Mouse (Mus musculus): ENCODE results near the gene Dnajc2. TPM values are rescaled to one million over a fixed set of nuclear protein-coding genes. Genes with fewer than 3 reads are reported as not detected.

Dnajc2 gene
- total and polyA plus RNA-seq, 3 experiments, result 4.9 to 21.5 (median 20.9) TPM

- no peak overlapping the region for H3K27ac ChIP-seq
- H3K4me3 ChIP-seq, result no peak overlapping the region
- no peak for TF ChIP-seq POLR2A (IDR thresholded peaks at IDR 0.05; ENCODE audit: insufficient read depth, low read depth, low read length)
- TF ChIP-seq EP300 (IDR thresholded peaks at IDR 0.05; ENCODE audit: insufficient read depth, low read depth, low read length), result no peak
- TF ChIP-seq CTCF (IDR thresholded peaks at IDR 0.05), result no peak
- H3K4me1 ChIP-seq (ENCODE audit: control insufficient read depth, insufficient read depth, low read length), result peaks cover 5% of the 10 kb centered on the region
- no peak overlapping the region for H3K9ac ChIP-seq (ENCODE audit: low read depth, low read length)
- intact Hi-C loops (cut with DNase I), result no loop called here
- DNase-seq, result no peak
- no peaks in the 10 kb centered on the region for H3K79me2 ChIP-seq (replicated peaks; ENCODE audit: control insufficient read depth, insufficient read depth, low read length)
- WGBS, result 77% methylated on average over 13 of the region's 13 CpGs
- no peaks in the 10 kb centered on the region; the same call in 1 of the 2 replicates for H3K36me3 ChIP-seq (ENCODE audit: control insufficient read depth, insufficient read depth, low read length)
- H3K27me3 ChIP-seq (ENCODE audit: control insufficient read depth, insufficient read depth, low read length), result no peaks in the 10 kb centered on the region
These were observed 45.2 kb downstream of the Dnajc2 start for GRCm38 (mm10) chr5:21739881-21740280.

- Histone ChIP-seq H3K27me3 (ENCODE audit: control insufficient read depth, insufficient read depth, low read length) (no peaks in the 10 kb centered on the region), H3K79me2 (replicated peaks; ENCODE audit: control insufficient read depth, insufficient read depth, low read length) (no peaks in the 10 kb centered on the region), H3K4me1 (ENCODE audit: control insufficient read depth, insufficient read depth, low read length) (peaks cover 5% of the 10 kb centered on the region), H3K4me3 (no peak overlapping the region), H3K27ac (no peak overlapping the region), H3K9ac (ENCODE audit: low read depth, low read length) (no peak overlapping the region), H3K36me3 (ENCODE audit: control insufficient read depth, insufficient read depth, low read length) (no peaks in the 10 kb centered on the region; the same call in 1 of the 2 replicates)
- TF ChIP-seq POLR2A (IDR thresholded peaks at IDR 0.05; ENCODE audit: insufficient read depth, low read depth, low read length), result no peak
- TF ChIP-seq CTCF (IDR thresholded peaks at IDR 0.05), result no peak
- no peak for TF ChIP-seq EP300 (IDR thresholded peaks at IDR 0.05; ENCODE audit: insufficient read depth, low read depth, low read length)
- no peak for DNase-seq
- intact Hi-C loops (cut with DNase I), result no loop called here
- 78% methylated on average over 11 of the region's 11 CpGs for WGBS
These were observed 45.9 kb downstream of the Dnajc2 start for GRCm38 (mm10) chr5:21739120-21739519.

DNA sequence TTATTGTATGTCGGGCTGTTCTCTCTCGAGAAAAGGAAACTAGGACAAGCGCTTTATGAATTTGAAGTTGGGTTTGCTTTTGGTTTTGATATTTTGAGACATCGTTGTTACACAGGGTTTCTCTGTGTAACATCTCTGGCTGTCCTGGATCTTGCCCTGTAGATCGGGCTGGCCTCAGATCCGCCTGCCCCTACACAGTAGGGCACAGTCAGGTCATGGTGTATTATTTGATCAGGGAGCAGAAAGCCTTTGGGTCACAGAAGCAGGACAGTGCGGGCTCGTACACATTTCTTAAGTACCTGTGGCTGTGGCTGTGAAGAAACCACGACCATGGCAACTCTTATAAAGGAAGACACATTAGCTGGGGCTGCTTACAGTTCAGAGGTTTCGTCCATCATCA is 47.4 kb downstream of the Dnajc2 start:
- intact Hi-C loops (cut with DNase I), result loop anchor here (1.0 kb wide), 2 partner anchors 36 to 48 kb away; partner anchors contain the start of genes Dnajc2, Napepld and Psmc2
- peak overlapping the region; percentile 52 for H3K9ac ChIP-seq (ENCODE audit: low read depth, low read length)
- no peaks in the 10 kb centered on the region for H3K27me3 ChIP-seq (ENCODE audit: control insufficient read depth, insufficient read depth, low read length)
- TF ChIP-seq POLR2A (IDR thresholded peaks at IDR 0.05; ENCODE audit: insufficient read depth, low read depth, low read length) (no peak), CTCF (IDR thresholded peaks at IDR 0.05) (no peak), EP300 (IDR thresholded peaks at IDR 0.05; ENCODE audit: insufficient read depth, low read depth, low read length) (no peak)
- H3K4me3 ChIP-seq, result peak overlapping the region; percentile 85
- H3K4me1 ChIP-seq (ENCODE audit: control insufficient read depth, insufficient read depth, low read length), result peaks cover 5% of the 10 kb centered on the region
- WGBS, result 13% methylated on average over 10 of the region's 10 CpGs
- no peaks in the 10 kb centered on the region; the same call in 1 of the 2 replicates for H3K36me3 ChIP-seq (ENCODE audit: control insufficient read depth, insufficient read depth, low read length)
- no peaks in the 10 kb centered on the region for H3K79me2 ChIP-seq (replicated peaks; ENCODE audit: control insufficient read depth, insufficient read depth, low read length)
- no peak overlapping the region for H3K27ac ChIP-seq
- DNase-seq, result no peak

- peak; percentile 57 for TF ChIP-seq POLR2A (IDR thresholded peaks at IDR 0.05; ENCODE audit: insufficient read depth, low read depth, low read length)
- TF ChIP-seq EP300 (IDR thresholded peaks at IDR 0.05; ENCODE audit: insufficient read depth, low read depth, low read length), result peak; percentile 67; the same call in 1 of the 2 replicates
- TF ChIP-seq CTCF (IDR thresholded peaks at IDR 0.05), result no peak; the same call in 1 of the 2 replicates
- Histone ChIP-seq H3K9ac (ENCODE audit: low read depth, low read length) (peak within 1 kb of the TSS; percentile 83), H3K27ac (peak within 1 kb of the TSS; percentile 90), H3K36me3 (ENCODE audit: control insufficient read depth, insufficient read depth, low read length) (no peaks in the 10 kb centered on the region; the same call in 1 of the 2 replicates), H3K27me3 (ENCODE audit: control insufficient read depth, insufficient read depth, low read length) (no peaks in the 10 kb centered on the region), H3K79me2 (replicated peaks; ENCODE audit: control insufficient read depth, insufficient read depth, low read length) (no peaks in the 10 kb centered on the region), H3K4me1 (ENCODE audit: control insufficient read depth, insufficient read depth, low read length) (peaks cover 5% of the 10 kb centered on the region), H3K4me3 (peak within 1 kb of the TSS; percentile 85)
- DNase-seq, result peak; percentile 88 to 89
- under 1% methylated on average over 42 of the region's 42 CpGs for WGBS
- intact Hi-C loops (cut with DNase I), result loop anchor here (1.0 kb wide), 2 partner anchors 36 to 48 kb away; partner anchors contain the start of genes Dnajc2, Napepld and Psmc2
These were observed 48.0 kb downstream of the Dnajc2 start, which contains the start of gene Pmpcb for GRCm38 (mm10) chr5:21736956-21737585. TSS of gene Pmpcb (plus strand) at chr5:21737141.

- Histone ChIP-seq H3K79me2 (replicated peaks; ENCODE audit: control insufficient read depth, insufficient read depth, low read length) (no peaks in the 10 kb centered on the region), H3K36me3 (ENCODE audit: control insufficient read depth, insufficient read depth, low read length) (no peaks in the 10 kb centered on the region), H3K4me1 (ENCODE audit: control insufficient read depth, insufficient read depth, low read length) (peaks cover 5% of the 10 kb centered on the region), H3K27ac (no peak overlapping the region), H3K9ac (ENCODE audit: low read depth, low read length) (no peak overlapping the region), H3K4me3 (no peak overlapping the region), H3K27me3 (ENCODE audit: control insufficient read depth, insufficient read depth, low read length) (no peaks in the 10 kb centered on the region)
- WGBS, result 75% methylated on average over 11 of the region's 11 CpGs
- TF ChIP-seq POLR2A (IDR thresholded peaks at IDR 0.05; ENCODE audit: insufficient read depth, low read depth, low read length), result no peak
- TF ChIP-seq EP300 (IDR thresholded peaks at IDR 0.05; ENCODE audit: insufficient read depth, low read depth, low read length), result no peak
- TF ChIP-seq CTCF (IDR thresholded peaks at IDR 0.05), result no peak
- intact Hi-C loops (cut with DNase I), result no loop called here
- no peak for DNase-seq
These were observed 49.0 kb downstream of the Dnajc2 start for GRCm38 (mm10) chr5:21736046-21736445.

DNA sequence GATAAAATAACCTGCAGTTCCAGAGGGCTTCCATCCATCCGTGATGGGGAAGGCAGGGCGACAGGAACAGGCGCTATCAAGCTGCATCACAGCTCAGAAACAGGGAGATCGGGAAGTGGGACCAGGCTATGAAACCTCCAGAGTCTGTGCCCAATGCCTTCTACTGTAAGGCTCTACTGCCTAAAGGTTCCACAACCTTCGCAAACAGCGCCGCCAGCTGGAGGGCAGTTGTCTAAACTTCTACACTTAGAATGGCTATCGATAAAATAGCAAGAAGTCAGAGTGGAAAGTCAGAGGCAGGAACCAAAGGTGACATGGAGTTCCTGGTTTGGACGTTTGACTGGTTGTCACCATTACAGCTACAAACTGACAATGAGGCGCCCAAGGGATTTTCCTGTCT is 49.5 kb downstream of the Dnajc2 start:
- intact Hi-C loops (cut with DNase I), result loop anchor here (1.0 kb wide), 1 partner anchor 77 kb away; no protein-coding TSS in a partner anchor
- H3K27ac ChIP-seq, result no peak overlapping the region
- WGBS, result 22% methylated on average over 10 of the region's 10 CpGs

More for the DNA sequence above, 49.5 kb downstream of the Dnajc2 start:
- H3K79me2 ChIP-seq (replicated peaks; ENCODE audit: control insufficient read depth, insufficient read depth, low read length), result no peaks in the 10 kb centered on the region
- DNase-seq, result peak; percentile 66 to 71
- TF ChIP-seq POLR2A (IDR thresholded peaks at IDR 0.05; ENCODE audit: insufficient read depth, low read depth, low read length) (no peak), CTCF (IDR thresholded peaks at IDR 0.05) (peak; percentile 69), EP300 (IDR thresholded peaks at IDR 0.05; ENCODE audit: insufficient read depth, low read depth, low read length) (0 out of 2 replicates have a peak, but pooled peaks have one; percentile 50)
- H3K4me3 ChIP-seq, result peak overlapping the region; percentile 26
- H3K9ac ChIP-seq (ENCODE audit: low read depth, low read length), result 0 out of 2 replicates have a peak overlapping the region, but pooled peaks have one; percentile 33
- no peaks in the 10 kb centered on the region for H3K36me3 ChIP-seq (ENCODE audit: control insufficient read depth, insufficient read depth, low read length)
- H3K4me1 ChIP-seq (ENCODE audit: control insufficient read depth, insufficient read depth, low read length), result peaks cover 5% of the 10 kb centered on the region
- H3K27me3 ChIP-seq (ENCODE audit: control insufficient read depth, insufficient read depth, low read length), result no peaks in the 10 kb centered on the region

Measured in heart, adult 2 months (tissue).